Mouse (Mus musculus) intestine, postnatal 0 days (tissue): ENCODE data around the gene Gpr55. TPM values are rescaled to one million over a fixed set of nuclear protein-coding genes. Genes with fewer than 3 reads are reported as not detected.

Experiments used
- ATAC-seq: fragments of 200-750 bp; cut with Nextera tagmentation; 2 replicates; pipeline ENCODE4 v1.8.0; 2017; ENCODE audit warnings: mild to moderate bottlenecking, moderate TSS enrichment, moderate library complexity
- H3K27ac ChIP-seq: fragments of 300-500 bp; sonication (generic); 2 replicates; pipeline ENCODE4 v1.5.1; 2014; ENCODE audit warnings: mild to moderate bottlenecking, low read depth, low read length, moderate library complexity
- H3K27me3 ChIP-seq: fragments of 300-500 bp; sonication (generic); replicated peaks from 2 replicates; pipeline ENCODE4 v1.6.1; 2014; ENCODE audit warnings: low read length, mixed read lengths; ENCODE audit not compliant: control insufficient read depth, insufficient read depth
- H3K36me3 ChIP-seq: fragments of 300-500 bp; sonication (generic); 2 replicates; pipeline ENCODE4 v1.6.1; 2014; ENCODE audit warnings: mild to moderate bottlenecking, moderate library complexity; ENCODE audit not compliant: control insufficient read depth, insufficient read depth
- H3K4me1 ChIP-seq: fragments of 300-500 bp; sonication (generic); replicated peaks from 2 replicates; pipeline ENCODE4 v1.6.1; 2014; ENCODE audit warnings: antibody characterized with exemption, low read length, mixed read lengths; ENCODE audit not compliant: control insufficient read depth, insufficient read depth
- H3K4me2 ChIP-seq: fragments of 300-500 bp; sonication (generic); replicated peaks from 2 replicates; pipeline ENCODE4 v1.6.1; 2014; ENCODE audit warnings: low read depth, mild to moderate bottlenecking, moderate library complexity
- H3K4me3 ChIP-seq: fragments of 300-500 bp; sonication (generic); 2 replicates; pipeline ENCODE4 v1.5.1; 2014; ENCODE audit warnings: low read depth, low read length
- H3K9ac ChIP-seq: fragments of 300-500 bp; sonication (generic); 2 replicates; pipeline ENCODE4 v1.6.1; 2014; ENCODE audit warnings: mild to moderate bottlenecking, low read depth, low read length
- H3K9me3 ChIP-seq: fragments of 300-500 bp; sonication (generic); 2 replicates; pipeline ENCODE4 v1.6.1; 2016; ENCODE audit warnings: mixed run types; ENCODE audit not compliant: control insufficient read depth
- CTCF ChIP-seq: sonication (generic); IDR thresholded peaks from 2 replicates; pipeline ENCODE4 v1.5.1; 2016; ENCODE audit warnings: low read depth, mild to moderate bottlenecking, control low read depth, antibody characterized with exemption, moderate library complexity
- WGBS: fragments of 180-500 bp; shearing (Covaris S2); extraction: QIAGEN DNeasy Blood & Tissue Kit; methylation state at CpG from one replicate; pipeline ENCODE4 v1.1.7; 2014; 5-methylcytosine and 5-hydroxymethylcytosine counted together
- polyA plus RNA-seq: library from polyadenylated mRNA; unstranded; fragments of >200 nt; fragmentation: Nextera tagmentation; extraction: Ambion mirVana; gene quantifications from 2 replicates; pipeline ENCODE4 v1.2.1, GENCODE M21; 2015

Gpr55 gene
- polyA plus RNA-seq: 0.30 and 0.42 TPM in 2 replicates

DNA sequence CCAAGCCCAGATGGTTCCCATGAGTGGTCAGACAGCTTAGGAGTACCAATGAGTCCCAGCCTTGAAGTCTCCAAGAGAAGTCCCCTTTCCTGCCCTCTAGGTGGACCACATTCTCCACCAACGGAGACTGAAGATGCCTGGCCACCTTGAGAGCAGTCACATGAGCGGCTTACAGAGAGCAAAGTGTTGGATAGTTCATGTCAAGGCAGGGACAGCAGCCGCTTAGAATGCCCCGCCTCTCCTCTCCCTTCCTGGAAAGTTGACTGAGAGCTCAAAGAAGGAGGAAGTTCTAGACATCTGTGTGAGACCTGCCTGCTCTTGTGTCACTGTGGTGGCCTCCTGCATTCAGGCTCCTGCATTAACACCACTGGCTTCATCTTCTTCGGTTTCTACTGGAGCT, at the start of gene Gpr55:
TSS of gene Gpr55 (minus strand) at position 135 of the 400 bp plus-strand sequence.
- H3K4me1 ChIP-seq: peaks cover 6% of the 10 kb centered on the region
- ATAC-seq: peak; percentile 32; the same call in 1 of the 2 replicates
- H3K27ac ChIP-seq: no peak within 1 kb of the TSS
- no peaks in the 10 kb centered on the region for H3K9me3 ChIP-seq
- TF ChIP-seq CTCF: no peak
- H3K9ac ChIP-seq: no peak within 1 kb of the TSS
- no peaks in the 10 kb centered on the region for H3K27me3 ChIP-seq
- H3K4me3 ChIP-seq: no peak within 1 kb of the TSS
- H3K4me2 ChIP-seq: no peak within 1 kb of the TSS
- H3K36me3 ChIP-seq: no peaks in the 10 kb centered on the region
- WGBS: 47% methylated on average over 5 of the region's 5 CpGs

DNA sequence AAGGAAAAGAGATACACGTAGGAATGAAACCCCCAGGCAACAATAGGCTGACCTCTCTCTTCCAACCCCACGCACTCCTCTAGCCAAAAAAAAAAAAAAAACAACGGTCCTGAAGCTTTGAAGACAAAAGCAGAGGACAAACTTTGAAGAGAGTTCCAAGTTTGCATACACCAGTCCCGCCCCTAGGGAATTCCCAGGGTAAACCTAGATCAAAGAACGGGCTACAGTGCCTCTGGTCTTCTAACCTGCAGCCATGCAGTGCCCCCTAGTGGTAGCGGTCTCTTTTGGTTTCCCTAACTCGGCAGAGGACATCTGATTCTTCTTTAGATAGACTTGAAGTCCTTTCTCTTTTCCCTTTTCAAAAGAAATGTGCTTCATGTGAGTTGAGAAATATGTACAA, 47.0 kb upstream of the Gpr55 start:
- H3K4me2 ChIP-seq: no peak overlapping the region
- H3K9ac ChIP-seq: no peak overlapping the region
- peak; percentile 54 for ATAC-seq
- TF ChIP-seq CTCF: peak; percentile 96
- H3K9me3 ChIP-seq: no peaks in the 10 kb centered on the region
- no peaks in the 10 kb centered on the region for H3K27me3 ChIP-seq
- no peak overlapping the region for H3K27ac ChIP-seq
- H3K4me3 ChIP-seq: no peak overlapping the region
- H3K36me3 ChIP-seq: no peaks in the 10 kb centered on the region
- H3K4me1 ChIP-seq: no peaks in the 10 kb centered on the region
- 3% methylated on average over 7 of the region's 7 CpGs for WGBS

DNA sequence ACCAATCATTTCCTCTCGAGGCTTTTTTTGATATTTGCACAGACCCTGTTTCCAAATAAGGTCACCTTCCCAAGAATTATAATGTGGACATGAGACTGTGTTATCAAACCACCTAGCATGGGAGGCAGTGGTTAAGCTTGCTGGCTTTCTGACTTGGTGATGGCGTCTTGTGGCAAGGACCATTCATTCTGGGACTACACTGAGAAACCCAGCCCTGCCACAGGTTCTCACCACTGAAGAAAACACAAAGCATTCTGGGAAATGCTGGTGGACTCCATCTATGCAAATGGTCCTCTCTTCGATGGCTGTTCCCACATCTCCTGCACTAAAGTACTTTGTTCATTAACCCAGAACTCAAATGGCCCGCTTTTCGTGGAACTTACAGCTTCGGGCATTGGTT, 45.2 kb upstream of the Gpr55 start:
- Histone ChIP-seq H3K4me2 (no peak overlapping the region), H3K27ac (no peak overlapping the region)
- no peak for TF ChIP-seq CTCF

DNA sequence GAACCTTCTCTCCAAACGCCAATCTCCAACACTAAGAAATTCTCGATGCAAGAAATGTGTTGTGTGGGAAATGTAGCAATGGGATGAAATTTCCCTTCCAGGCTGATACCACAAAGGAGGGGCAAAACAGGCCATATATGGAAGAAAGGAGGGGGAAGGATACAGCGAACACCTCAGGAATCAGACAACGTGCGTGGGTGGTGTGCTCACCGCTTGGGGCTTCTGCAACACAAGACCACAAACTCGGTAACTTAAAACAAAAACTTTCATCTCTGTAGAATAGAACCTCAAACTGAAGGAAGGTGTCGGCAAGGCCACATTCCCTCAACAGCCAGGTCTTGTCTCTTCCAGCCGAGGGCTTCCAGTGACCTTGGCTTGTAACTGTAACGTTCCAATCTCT, 44.7 kb upstream of the Gpr55 start:
- TF ChIP-seq CTCF: no peak
- no peak for ATAC-seq
- Histone ChIP-seq H3K9ac (no peak overlapping the region), H3K36me3 (no peaks in the 10 kb centered on the region), H3K4me3 (no peak overlapping the region), H3K4me2 (no peak overlapping the region), H3K9me3 (no peaks in the 10 kb centered on the region), H3K4me1 (no peaks in the 10 kb centered on the region), H3K27me3 (no peaks in the 10 kb centered on the region), H3K27ac (no peak overlapping the region)
- WGBS: 83% methylated on average over 10 of the region's 10 CpGs

More for the DNA sequence above, 45.2 kb upstream of the Gpr55 start:
- no peak overlapping the region for H3K4me3 ChIP-seq
- WGBS: 92% methylated on average over 6 of the region's 6 CpGs
- H3K36me3 ChIP-seq: no peaks in the 10 kb centered on the region
- no peaks in the 10 kb centered on the region for H3K27me3 ChIP-seq
- no peaks in the 10 kb centered on the region for H3K9me3 ChIP-seq
- H3K4me1 ChIP-seq: no peaks in the 10 kb centered on the region
- ATAC-seq: no peak
- H3K9ac ChIP-seq: no peak overlapping the region

DNA sequence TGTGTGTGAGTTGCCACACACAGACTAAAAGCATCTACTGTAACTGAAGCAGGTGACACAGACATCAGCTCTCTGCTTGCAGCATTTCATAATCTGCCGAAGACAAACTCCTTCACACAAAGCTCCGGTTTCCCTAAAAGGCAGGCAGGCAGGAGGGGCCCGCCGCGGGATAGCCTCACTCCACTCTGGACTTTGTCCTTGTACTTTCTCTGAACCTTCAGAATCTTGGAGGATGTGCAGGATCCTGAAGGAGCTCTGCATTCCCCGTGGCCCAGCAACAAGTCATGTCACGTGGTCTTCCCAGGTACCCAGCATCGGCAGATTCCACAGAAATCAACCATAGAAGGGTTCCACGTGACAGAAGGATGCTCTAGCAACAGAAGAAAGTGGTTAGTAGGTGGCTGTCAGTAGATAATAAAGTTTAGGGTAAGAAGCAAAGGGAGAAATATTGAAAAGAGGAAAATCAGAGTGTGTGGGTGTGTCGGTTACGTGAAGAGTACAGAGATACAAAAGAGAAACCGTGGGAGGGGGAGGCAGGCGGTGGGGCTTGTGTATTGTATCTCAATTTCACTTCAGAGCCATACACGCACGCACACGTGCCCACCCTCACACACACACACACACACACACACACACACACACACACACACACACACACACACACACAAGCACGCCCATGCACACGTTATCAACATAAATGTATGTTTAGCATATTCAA, 39.2 kb upstream of the Gpr55 start:
- H3K9me3 ChIP-seq: no peaks in the 10 kb centered on the region
- no peak overlapping the region for H3K4me3 ChIP-seq
- H3K4me1 ChIP-seq: no peaks in the 10 kb centered on the region
- H3K36me3 ChIP-seq: no peaks in the 10 kb centered on the region
- TF ChIP-seq CTCF: no peak
- 62% methylated on average over 18 of the region's 18 CpGs for WGBS
- no peak overlapping the region for H3K9ac ChIP-seq
- peak; percentile 60; the same call in 1 of the 2 replicates for ATAC-seq
- 0 out of 2 replicates have a peak overlapping the region, but pooled peaks have one; percentile 21 for H3K4me2 ChIP-seq
- no peak overlapping the region for H3K27ac ChIP-seq
- no peaks in the 10 kb centered on the region for H3K27me3 ChIP-seq

DNA sequence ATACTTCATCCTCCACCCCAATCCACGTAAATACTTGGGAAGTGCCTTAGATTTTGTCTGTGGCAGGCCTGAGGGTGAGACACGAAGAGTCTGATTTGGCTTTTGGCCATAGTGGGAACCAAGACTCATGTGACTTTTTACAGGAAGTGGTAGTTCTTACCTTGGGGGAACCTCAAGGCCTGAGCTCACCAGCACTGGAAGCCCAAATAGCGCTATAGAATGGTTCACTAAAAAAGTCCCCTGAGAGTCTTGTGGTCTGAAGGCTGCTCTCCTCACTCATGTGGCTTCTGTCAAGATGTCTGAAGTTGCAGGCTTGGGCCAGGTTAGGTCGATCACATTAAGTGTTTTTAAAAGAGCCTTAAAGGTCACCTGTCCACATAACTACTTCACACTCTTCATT, 37.2 kb upstream of the Gpr55 start:
- Histone ChIP-seq H3K4me2 (no peak overlapping the region), H3K4me3 (no peak overlapping the region), H3K27me3 (no peaks in the 10 kb centered on the region), H3K27ac (no peak overlapping the region), H3K9ac (no peak overlapping the region), H3K9me3 (no peaks in the 10 kb centered on the region), H3K36me3 (no peaks in the 10 kb centered on the region), H3K4me1 (no peaks in the 10 kb centered on the region)
- 79% methylated on average over 4 of the region's 4 CpGs for WGBS
- no peak for ATAC-seq
- no peak for TF ChIP-seq CTCF

DNA sequence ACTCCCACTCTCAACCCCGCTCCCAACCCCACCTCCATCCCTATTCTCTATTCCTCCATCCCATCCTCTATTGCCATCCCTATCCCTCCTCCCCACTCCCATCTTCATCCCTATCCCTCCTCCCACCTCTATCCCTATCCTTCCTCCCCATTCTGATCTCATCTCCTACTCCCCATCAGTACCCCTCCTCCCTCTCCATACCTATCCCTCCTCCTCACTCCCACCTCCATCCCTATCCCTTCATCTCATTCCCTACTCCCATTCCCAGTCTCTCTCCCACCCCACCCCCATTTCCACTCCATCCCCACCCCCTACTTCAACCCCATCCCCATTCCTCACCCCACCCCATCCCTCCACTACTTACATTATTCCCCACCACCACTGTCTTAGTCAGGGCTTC, 36.4 kb upstream of the Gpr55 start:
- WGBS: 96% methylated on average over 1 of the region's 1 CpGs
- no peak for TF ChIP-seq CTCF
- no peak overlapping the region for H3K27ac ChIP-seq
- no peaks in the 10 kb centered on the region for H3K36me3 ChIP-seq
- no peak overlapping the region for H3K9ac ChIP-seq
- H3K4me2 ChIP-seq: no peak overlapping the region
- no peaks in the 10 kb centered on the region for H3K9me3 ChIP-seq
- ATAC-seq: no peak
- H3K4me3 ChIP-seq: no peak overlapping the region
- H3K27me3 ChIP-seq: no peaks in the 10 kb centered on the region
- H3K4me1 ChIP-seq: no peaks in the 10 kb centered on the region
